Mouse (Mus musculus) kidney, adult 2 months (tissue): ENCODE data around the gene Ccr10.

Experiments
- CTCF ChIP-seq: fragments of 200-500 bp; conservative IDR thresholded peaks from 2 replicates; pipeline ENCODE4 v1.5.1; 2011; ENCODE audit warnings: low read depth, mild to moderate bottlenecking, control low read depth, low read length, moderate library complexity, mixed read lengths; ENCODE audit not compliant: insufficient read depth, insufficient read length
- POLR2A ChIP-seq: fragments of 200-500 bp; IDR thresholded peaks from one replicate; pipeline ENCODE4 v1.6.1; 2011; ENCODE audit warnings: low read depth, low read length, control low read depth

GRCm38 (mm10) chr11:101180846-101181740 lies 5.8 kb upstream of the Ccr10 start:
- TF ChIP-seq CTCF (peak; percentile 88), POLR2A (no peak)
